Mouse (Mus musculus) G1E (cell line): ENCODE measurements around the gene Socs4. TPM values are rescaled to one million over a fixed set of nuclear protein-coding genes. Genes with fewer than 3 reads are reported as not detected.

Experiments used
- ATAC-seq: 2 replicates; pipeline ENCODE4 v1.8.0; 2016; ENCODE audit warnings: mild to moderate bottlenecking; ENCODE audit not compliant: insufficient number of reproducible peaks, poor library complexity, low FRiP score, severe bottlenecking; ENCODE audit errors: extremely low read depth
- DNase-seq: peaks from one replicate; pipeline ENCODE4 v3.0.0; 2012; ENCODE audit warnings: low spot score
- H3K27me3 ChIP-seq: 2 replicates; pipeline ENCODE4 v1.6.1; 2012; ENCODE audit warnings: mild to moderate bottlenecking, low read length, inconsistent platforms; ENCODE audit not compliant: insufficient read depth
- H3K36me3 ChIP-seq: replicated peaks from 2 replicates; pipeline ENCODE3; 2012; ENCODE audit warnings: mild to moderate bottlenecking, inconsistent platforms
- H3K4me1 ChIP-seq: 2 replicates; pipeline ENCODE4 v1.6.1; 2012; ENCODE audit warnings: low read depth, low read length, inconsistent platforms, mixed read lengths; ENCODE audit not compliant: insufficient read depth
- H3K4me3 ChIP-seq: 2 replicates; pipeline ENCODE4 v1.5.1; 2012; ENCODE audit warnings: low read depth, mild to moderate bottlenecking, inconsistent platforms, low read length, moderate library complexity, mixed read lengths
- H3K9me3 ChIP-seq: replicated peaks from 2 replicates; pipeline ENCODE4 v1.6.1; 2012; ENCODE audit warnings: inconsistent platforms
- CTCF ChIP-seq: IDR thresholded peaks from 2 replicates; pipeline ENCODE4 v1.5.1; 2012; ENCODE audit warnings: low read depth, low read length, inconsistent platforms, mixed read lengths
- GATA2 ChIP-seq: IDR thresholded peaks from 2 replicates; pipeline ENCODE4 v1.6.1; 2012; ENCODE audit warnings: low read depth, low read length, inconsistent platforms, borderline replicate concordance
- POLR2AphosphoS5 ChIP-seq: IDR thresholded peaks from 2 replicates; pipeline ENCODE4 v1.6.1; 2012; ENCODE audit warnings: low read depth, low read length, inconsistent platforms; ENCODE audit not compliant: insufficient replicate concordance
- polyA plus RNA-seq: library from polyadenylated mRNA; stranded (reverse); fragments of >175 nt; gene quantifications from 2 replicates; pipeline ENCODE4 v1.2.3, GENCODE M21; 2012
- total RNA-seq, 2 experiments: library from RNA; stranded (forward) in 1 of 2; stranded (reverse) in 1 of 2; fragments of 200-1000 nt in 1 of 2; fragments of >200 nt in 1 of 2; fragmentation: Nextera tagmentation in 1 of 2; gene quantifications; 2 replicates each; pipeline ENCODE4 v1.2.3; 2014 to 2017

The Socs4 gene
- total and polyA plus RNA-seq, 3 experiments = 3.3 to 38.9 (median 36.6) TPM

GRCm38 (mm10) chr14:47341811-47342291 is 65.1 kb downstream of the Socs4 start:
- Histone ChIP-seq H3K36me3 (no peaks in the 10 kb centered on the region), H3K4me1 (peaks cover 3% of the 10 kb centered on the region; the same call in 1 of the 2 replicates), H3K27me3 (peaks cover 13% of the 10 kb centered on the region; the same call in 1 of the 2 replicates), H3K9me3 (no peaks in the 10 kb centered on the region), H3K4me3 (no peak overlapping the region)
- ATAC-seq (no peak), DNase-seq (no peak)
- TF ChIP-seq CTCF (no peak), POLR2AphosphoS5 (no peak), GATA2 (no peak)

Other genes with a start within 250 kb of the Socs4 start
- 1.6 and 17.3 TPM in 2 replicates for gene Gch1, start 87.5 kb upstream of the Socs4 start, total RNA-seq (2014; fragmentation: Nextera tagmentation)
- 0.87 and 1.3 TPM in 2 replicates for gene Gch1, start 87.5 kb upstream of the Socs4 start, total RNA-seq (2017)
- 0.27 and 0.43 TPM in 2 replicates for gene Gch1, start 87.5 kb upstream of the Socs4 start, polyA plus RNA-seq
- gene Wdhd1, start 74 bp upstream of the Socs4 start, total RNA-seq (2014; fragmentation: Nextera tagmentation) = 92.5 and 119 TPM in 2 replicates
- 109 and 142 TPM in 2 replicates for gene Wdhd1, start 74 bp upstream of the Socs4 start, total RNA-seq (2017)
- gene Wdhd1, start 74 bp upstream of the Socs4 start, polyA plus RNA-seq = 6.6 and 11.2 TPM in 2 replicates
- 134 and 139 TPM in 2 replicates for gene Mapk1ip1l, start 21.3 kb downstream of the Socs4 start, total RNA-seq (2014; fragmentation: Nextera tagmentation)
- gene Mapk1ip1l, start 21.3 kb downstream of the Socs4 start, total RNA-seq (2017) = 48.2 and 58.6 TPM in 2 replicates
- 75.5 and 189 TPM in 2 replicates for gene Mapk1ip1l, start 21.3 kb downstream of the Socs4 start, polyA plus RNA-seq
- gene Lgals3, start 90.8 kb downstream of the Socs4 start, total RNA-seq (2014; fragmentation: Nextera tagmentation) = 1.4 TPM in 1 of 2 replicates, not detected in the other
- 1.7 and 3.0 TPM in 2 replicates for gene Lgals3, start 90.8 kb downstream of the Socs4 start, total RNA-seq (2017)
- 2.5 and 3.9 TPM in 2 replicates for gene Lgals3, start 90.8 kb downstream of the Socs4 start, polyA plus RNA-seq
- 96.1 and 109 TPM in 2 replicates for gene Dlgap5, start 141.5 kb downstream of the Socs4 start, total RNA-seq (2014; fragmentation: Nextera tagmentation)
- 113 and 119 TPM in 2 replicates for gene Dlgap5, start 141.5 kb downstream of the Socs4 start, total RNA-seq (2017)
- 5.2 and 21.6 TPM in 2 replicates for gene Dlgap5, start 141.5 kb downstream of the Socs4 start, polyA plus RNA-seq
- gene Fbxo34, start 173.5 kb downstream of the Socs4 start, total RNA-seq (2014; fragmentation: Nextera tagmentation) = 20.6 and 24.2 TPM in 2 replicates
- gene Fbxo34, start 173.5 kb downstream of the Socs4 start, total RNA-seq (2017) = 27.5 and 27.6 TPM in 2 replicates
- gene Fbxo34, start 173.5 kb downstream of the Socs4 start, polyA plus RNA-seq = 17.9 and 20.7 TPM in 2 replicates